Mouse (Mus musculus) intestine, embryonic 16.5 days (tissue): Measurements from ENCODE around the gene Cyp3a57. TPM values are rescaled to one million over a fixed set of nuclear protein-coding genes. Genes with fewer than 3 reads are reported as not detected.
"Not testable (repeated sequence)": the region's sequence is repeated elsewhere in the genome, so short reads cannot be mapped to it uniquely, and the experiment has no call there.

Experiments used
- ATAC-seq: fragments of 200-750 bp; cut with Nextera tagmentation; 2 replicates; pipeline ENCODE4 v1.8.0; 2017; ENCODE audit warnings: moderate TSS enrichment, moderate library complexity
- H3K27ac ChIP-seq: fragments of 300-500 bp; sonication (generic); 2 replicates; pipeline ENCODE4 v1.5.1; 2014; ENCODE audit warnings: mild to moderate bottlenecking, low read length
- H3K27me3 ChIP-seq: fragments of 300-500 bp; sonication (generic); replicated peaks from 2 replicates; pipeline ENCODE4 v1.6.1; 2014; ENCODE audit warnings: low read length, control low read depth, mixed read lengths; ENCODE audit not compliant: control insufficient read depth, insufficient read depth
- H3K36me3 ChIP-seq: fragments of 300-500 bp; sonication (generic); 2 replicates; pipeline ENCODE4 v1.6.1; 2014; ENCODE audit warnings: low read length, control low read depth; ENCODE audit not compliant: control insufficient read depth, insufficient read depth
- H3K4me1 ChIP-seq: fragments of 300-500 bp; sonication (generic); 2 replicates; pipeline ENCODE4 v1.6.1; 2014; ENCODE audit warnings: low read length, control low read depth, mixed read lengths; ENCODE audit not compliant: control insufficient read depth, insufficient read depth
- H3K4me2 ChIP-seq: fragments of 300-500 bp; sonication (generic); 2 replicates; pipeline ENCODE4 v1.6.1; 2014; ENCODE audit warnings: low read depth, low read length, control low read depth
- H3K4me3 ChIP-seq: fragments of 300-500 bp; sonication (generic); 2 replicates; pipeline ENCODE4 v1.5.1; 2014; ENCODE audit warnings: mild to moderate bottlenecking, low read length
- H3K9ac ChIP-seq: fragments of 300-500 bp; sonication (generic); 2 replicates; pipeline ENCODE4 v1.6.1; 2014; ENCODE audit warnings: low read depth, low read length
- H3K9me3 ChIP-seq: fragments of 300-500 bp; sonication (generic); 2 replicates; pipeline ENCODE4 v1.6.1; 2016; ENCODE audit warnings: low read length, control low read depth; ENCODE audit not compliant: control insufficient read depth
- WGBS: fragments of 180-500 bp; shearing (Covaris S2); extraction: QIAGEN DNeasy Blood & Tissue Kit; methylation state at CpG from one replicate; pipeline ENCODE4 v1.1.7; 2014; 5-methylcytosine and 5-hydroxymethylcytosine counted together
- polyA plus RNA-seq: library from polyadenylated mRNA; unstranded; fragments of >200 nt; fragmentation: Nextera tagmentation; extraction: Ambion mirVana; gene quantifications from 2 replicates; pipeline ENCODE4 v1.2.1, GENCODE M21; 2015

Cyp3a57 gene
- polyA plus RNA-seq, 1 experiment from 2014 or later: not detected

DNA sequence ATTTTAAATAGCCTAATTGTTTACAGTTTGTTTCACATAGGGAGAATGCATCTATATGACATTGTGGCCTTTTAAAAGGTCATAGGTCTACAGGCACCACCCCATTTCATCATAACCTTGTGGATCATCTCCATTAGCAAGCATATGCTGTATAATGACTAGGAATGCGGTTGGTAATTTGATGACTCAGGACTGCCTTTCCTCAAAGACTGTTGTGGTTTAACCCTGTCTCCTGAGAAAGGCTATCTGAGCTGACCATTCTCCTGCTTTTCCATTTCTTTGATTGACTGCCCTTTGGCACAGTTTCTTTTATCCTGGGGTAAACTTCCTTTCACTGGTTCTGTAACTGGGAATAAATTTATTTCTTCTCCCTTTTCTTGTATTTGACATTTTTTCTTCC lies 8.0 kb downstream of the Cyp3a57 start:
- Histone ChIP-seq H3K9ac (no peak overlapping the region), H3K36me3 (no peaks in the 10 kb centered on the region), H3K9me3 (no peaks in the 10 kb centered on the region), H3K4me3 (no peak overlapping the region), H3K27ac (no peak overlapping the region), H3K4me1 (no peaks in the 10 kb centered on the region), H3K27me3 (no peaks in the 10 kb centered on the region), H3K4me2 (no peak overlapping the region)
- 75% methylated on average over 1 of the region's 1 CpGs for WGBS
- no peak for ATAC-seq

GRCm38 (mm10) chr5:145415416-145415815 lies 70.3 kb downstream of the Cyp3a57 start:
- not testable (repeated sequence) for H3K27me3 ChIP-seq, ATAC-seq, H3K9me3 ChIP-seq, H3K4me2 ChIP-seq, H3K4me3 ChIP-seq, H3K4me1 ChIP-seq, H3K36me3 ChIP-seq, H3K27ac ChIP-seq, H3K9ac ChIP-seq
- WGBS: 88% methylated on average over 9 of the region's 9 CpGs

GRCm38 (mm10) chr5:145422287-145422686 lies 77.2 kb downstream of the Cyp3a57 start:
- Histone ChIP-seq H3K27me3 (no peaks in the 10 kb centered on the region), H3K36me3 (no peaks in the 10 kb centered on the region), H3K9ac (no peak overlapping the region), H3K4me3 (no peak overlapping the region), H3K4me2 (no peak overlapping the region), H3K27ac (no peak overlapping the region), H3K4me1 (no peaks in the 10 kb centered on the region), H3K9me3 (no peaks in the 10 kb centered on the region)
- ATAC-seq: no peak
- WGBS: 69% methylated on average over 1 of the region's 1 CpGs

DNA sequence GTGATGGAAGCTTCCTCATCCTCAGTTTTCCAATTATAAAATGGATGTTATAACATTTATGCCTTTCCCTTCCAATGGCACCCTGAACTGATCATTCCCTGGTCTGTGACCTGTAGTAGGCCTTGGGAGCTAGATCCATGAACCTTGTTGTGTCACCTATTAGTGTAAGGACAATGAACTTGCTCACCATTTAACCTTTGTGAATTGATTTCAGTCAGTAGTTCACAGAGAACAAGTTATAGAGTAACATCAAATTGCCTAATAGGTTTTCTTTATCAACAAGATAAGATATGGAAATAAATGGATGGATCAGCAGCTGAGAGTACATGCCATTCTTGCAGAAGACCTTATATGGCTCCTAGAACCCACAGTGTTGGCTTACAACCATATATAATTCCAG lies 85.9 kb downstream of the Cyp3a57 start:
- no peaks in the 10 kb centered on the region for H3K27me3 ChIP-seq
- H3K9ac ChIP-seq: no peak overlapping the region
- H3K4me2 ChIP-seq: no peak overlapping the region
- peaks cover 8% of the 10 kb centered on the region for H3K9me3 ChIP-seq
- H3K27ac ChIP-seq: no peak overlapping the region
- ATAC-seq: no peak
- no peaks in the 10 kb centered on the region for H3K4me1 ChIP-seq
- H3K36me3 ChIP-seq: no peaks in the 10 kb centered on the region
- H3K4me3 ChIP-seq: no peak overlapping the region

GRCm38 (mm10) chr5:145433688-145434087 lies 88.6 kb downstream of the Cyp3a57 start:
- no peak for ATAC-seq
- Histone ChIP-seq H3K4me1 (no peaks in the 10 kb centered on the region), H3K4me2 (no peak overlapping the region), H3K9me3 (peaks cover 8% of the 10 kb centered on the region), H3K27me3 (no peaks in the 10 kb centered on the region), H3K27ac (no peak overlapping the region), H3K36me3 (no peaks in the 10 kb centered on the region), H3K4me3 (no peak overlapping the region), H3K9ac (no peak overlapping the region)
- 84% methylated on average over 1 of the region's 1 CpGs for WGBS

Other genes with a start within 250 kb of the Cyp3a57 start
- gene Arpc1b, start 231.1 kb upstream of the Cyp3a57 start, polyA plus RNA-seq: 701 and 703 TPM in 2 replicates
- gene Pdap1, start 205.0 kb upstream of the Cyp3a57 start, polyA plus RNA-seq: 62.7 and 66.6 TPM in 2 replicates
- 166 and 178 TPM in 2 replicates for gene Bud31, start 204.9 kb upstream of the Cyp3a57 start, polyA plus RNA-seq
- gene Ptcd1, start 178.2 kb upstream of the Cyp3a57 start, polyA plus RNA-seq: 14.7 and 15.8 TPM in 2 replicates
- gene Cpsf4, start 178.1 kb upstream of the Cyp3a57 start, polyA plus RNA-seq: 38.9 and 41.1 TPM in 2 replicates
- 956 and 964 TPM in 2 replicates for gene Atp5j2, start 153.2 kb upstream of the Cyp3a57 start, polyA plus RNA-seq
- 8.2 and 8.4 TPM in 2 replicates for gene Zkscan14, start 143.4 kb upstream of the Cyp3a57 start, polyA plus RNA-seq
- gene Zkscan5, start 140.7 kb upstream of the Cyp3a57 start, polyA plus RNA-seq: 7.1 and 8.4 TPM in 2 replicates
- gene Zfp655, start 113.6 kb upstream of the Cyp3a57 start, polyA plus RNA-seq: 36.7 and 38.9 TPM in 2 replicates
- gene Zscan25, start 64.8 kb upstream of the Cyp3a57 start, polyA plus RNA-seq: 0.49 and 0.66 TPM in 2 replicates
- gene Cyp3a16, start 124.4 kb downstream of the Cyp3a57 start, polyA plus RNA-seq: 0.10 and 0.17 TPM in 2 replicates
- gene Cyp3a41b, start 239.5 kb downstream of the Cyp3a57 start, polyA plus RNA-seq: not detected in 2 replicates